Mouse (Mus musculus) colon, adult 2 months (tissue): ENCODE data around the gene Nhlrc2. TPM values are rescaled to one million over a fixed set of nuclear protein-coding genes. Genes with fewer than 3 reads are reported as not detected.

ENCODE experiments used
- polyA plus RNA-seq: library from polyadenylated mRNA; depleted of rRNA; stranded (reverse); fragments of >200 nt; gene quantifications from 2 replicates; pipeline ENCODE4 v1.2.3, GENCODE M21; 2012; rRNA removed

Nhlrc2 gene
- 9.9 and 10.9 TPM in 2 replicates for polyA plus RNA-seq

DNA sequence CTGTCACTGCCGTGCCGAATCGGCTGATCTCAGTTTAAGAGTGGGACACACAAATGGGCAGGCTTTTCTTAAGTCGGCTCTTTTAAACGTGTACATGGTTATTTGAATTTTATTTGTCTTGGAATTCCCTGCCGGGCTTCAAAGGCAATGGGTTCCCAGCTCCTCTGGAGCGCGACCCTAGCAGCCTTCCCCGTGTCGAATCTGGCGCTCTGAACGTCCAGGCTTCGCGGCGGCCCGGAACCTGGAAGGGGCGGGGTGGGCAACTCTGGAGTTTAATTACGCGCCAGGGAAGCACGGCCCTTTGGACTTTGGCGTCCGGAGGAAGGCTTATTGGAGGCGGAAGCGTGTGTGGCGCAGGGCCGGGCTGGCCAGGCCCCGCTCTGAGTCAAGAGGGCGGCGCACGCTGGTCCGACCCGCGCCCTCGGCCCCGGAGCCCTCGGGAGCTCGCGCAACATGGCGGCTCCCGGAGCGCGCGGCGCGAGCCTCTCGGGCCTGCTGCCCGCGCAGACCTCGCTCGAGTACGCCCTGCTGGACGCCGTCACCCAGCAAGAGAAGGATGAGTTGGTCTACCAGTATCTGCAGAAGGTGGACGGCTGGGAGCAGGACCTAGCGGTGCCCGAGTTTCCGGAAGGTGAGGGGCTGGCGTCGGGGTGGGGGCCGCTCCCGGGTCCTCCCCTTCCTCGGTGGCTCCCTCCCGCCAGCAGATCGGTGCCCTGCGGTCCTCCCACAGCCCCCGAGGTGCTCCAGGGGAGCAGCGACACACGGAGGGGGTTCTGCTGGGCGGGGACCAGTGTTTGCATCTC lies at the start of gene Nhlrc2:
Gene Nhlrc2 (plus strand): TSS at position 32 of the 803 bp plus-strand sequence.

GRCm38 (mm10) chr19:56547456-56548229 lies 418 bp upstream of the Nhlrc2 start, which contains the start of gene Dclre1a:
Dclre1a (minus strand) TSS chr19:56548222.

Other genes with a start within 250 kb of the Nhlrc2 start
- 4.6 and 5.2 TPM in 2 replicates for gene Nrap, start 158.2 kb upstream of the Nhlrc2 start, polyA plus RNA-seq
- gene Casp7, start 151.1 kb upstream of the Nhlrc2 start, polyA plus RNA-seq: 53.5 and 61.3 TPM in 2 replicates
- gene Plekhs1, start 86.6 kb upstream of the Nhlrc2 start, polyA plus RNA-seq: 0.22 and 0.31 TPM in 2 replicates
- gene Dclre1a, start within 50 bp of the Nhlrc2 start, polyA plus RNA-seq: 4.1 and 4.5 TPM in 2 replicates
- gene Adrb1, start 173.9 kb downstream of the Nhlrc2 start, polyA plus RNA-seq: 7.7 and 10.9 TPM in 2 replicates